ENCODE assay signal across 13 mouse cellular contexts in the genomic region with DNA sequence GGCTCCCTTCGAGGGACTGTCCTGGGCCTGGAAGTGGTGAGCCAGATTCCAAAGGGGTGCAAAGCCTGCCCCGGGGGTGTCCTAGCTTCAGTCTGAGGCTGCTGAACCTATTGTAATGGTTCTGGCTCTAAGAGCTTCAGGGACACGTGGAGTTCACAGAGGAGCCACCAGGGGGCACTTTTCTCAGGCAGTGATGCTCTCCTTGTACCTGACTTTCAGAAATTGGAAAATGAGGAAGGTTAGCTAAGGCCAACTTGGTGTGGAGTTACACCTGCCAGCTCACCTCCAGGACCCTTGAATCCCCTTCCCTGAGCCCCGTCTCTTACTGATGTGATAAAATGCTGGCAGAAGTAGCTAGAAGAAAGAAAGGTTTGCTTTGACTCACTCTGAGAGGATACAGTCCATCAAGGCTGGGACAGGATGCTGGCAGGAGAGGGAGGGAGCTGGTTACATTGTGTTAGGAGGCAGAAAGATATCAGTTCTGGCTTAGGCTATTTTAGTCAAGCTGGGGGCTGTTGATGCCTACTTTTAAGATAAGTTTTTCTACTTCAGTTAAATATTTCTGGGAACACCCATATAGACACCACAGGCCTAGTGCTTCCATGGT. TPM values are rescaled to one million over a fixed set of nuclear protein-coding genes. Genes with fewer than 3 reads are reported as not detected.
DNase-seq lines count a peak whose midpoint lies in the region; ATAC-seq and TF ChIP-seq lines count a peak whose summit lies in the region.
"Not testable (repeated sequence)": the region's sequence is repeated elsewhere in the genome, so short reads cannot be mapped to it uniquely, and the experiment has no call there.
"Had no signal": no experiment of that assay in that cellular context is flagged by ENCODE, and none has a peak within 500 bp of the region (broad histone marks: within the 10 kb centered on the region; RNA-seq: fewer than 3 reads in every experiment).

No protein-coding gene starts in this region.

- H3K79me2 ChIP-seq in MEL (ENCODE audit: control insufficient read depth, insufficient read depth, low read length, poor library complexity), result not testable (repeated sequence)

- H3K27ac ChIP-seq in MEL (ENCODE audit: control insufficient read depth, low read depth, low read length); forebrain, embryonic 12.5 days; heart, embryonic 12.5 days (ENCODE audit: poor library complexity, severe bottlenecking); intestine, embryonic 15.5 days; liver, embryonic 11.5 days (ENCODE audit: low read depth, low read length); midbrain, embryonic 11.5 days (ENCODE audit: low read depth, low read length): not testable (repeated sequence)
- 0 out of 2 replicates have a peak overlapping the region, but pooled peaks have one; percentile 8 for H3K27ac ChIP-seq in testis, adult 2 months (ENCODE audit: control insufficient read depth, insufficient read depth, low read depth, low read length)

- not testable (repeated sequence) for H3K9me3 ChIP-seq in MEL (replicated peaks; ENCODE audit: insufficient read depth, low read length); forebrain, embryonic 12.5 days; heart, embryonic 12.5 days (replicated peaks); intestine, embryonic 15.5 days; liver, embryonic 11.5 days (ENCODE audit: control insufficient read depth, low read length); midbrain, embryonic 11.5 days (ENCODE audit: control insufficient read depth, low read length)

- not testable (repeated sequence) for TF ChIP-seq RAD21 in MEL (IDR thresholded peaks at IDR 0.05; ENCODE audit: low read depth, low read length)

- H3K9ac ChIP-seq in MEL (ENCODE audit: control insufficient read depth, low read depth, low read length, poor library complexity, severe bottlenecking); forebrain, embryonic 12.5 days; heart, embryonic 12.5 days; intestine, embryonic 15.5 days; liver, embryonic 11.5 days (ENCODE audit: low read depth, low read length); midbrain, embryonic 11.5 days (ENCODE audit: low read length): not testable (repeated sequence)

- DNase-seq in MEL (ENCODE audit: low read depth, low spot score), result peak; percentile 52
- DNase-seq in brain, embryonic 14.5 days (ENCODE audit: low read depth); liver, embryonic 11.5 days (ENCODE audit: low spot score): not testable (repeated sequence)
- peak; percentile 86 for DNase-seq in midbrain, embryonic 11.5 days (ENCODE audit: low spot score, missing footprints)

- not testable (repeated sequence) for H3K4me1 ChIP-seq in MEL (ENCODE audit: control insufficient read depth in 1 of 2, insufficient read depth in 2 of 2, low read length in 2 of 2); forebrain, embryonic 12.5 days; heart, embryonic 12.5 days (replicated peaks); intestine, embryonic 15.5 days (replicated peaks); liver, embryonic 11.5 days (replicated peaks; ENCODE audit: control insufficient read depth, insufficient read depth, low read length); midbrain, embryonic 11.5 days (ENCODE audit: control insufficient read depth, insufficient read depth, low read length); testis, adult 2 months (ENCODE audit: control insufficient read depth, insufficient read depth, low read length)

- WGBS in forebrain, embryonic 12.5 days, result 54% methylated on average over 3 of the region's 4 CpGs
- WGBS in heart, embryonic 12.5 days, result 26% methylated on average over 4 of the region's 4 CpGs
- WGBS in intestine, embryonic 15.5 days, result 75% methylated on average over 3 of the region's 4 CpGs
- 41% methylated on average over 4 of the region's 4 CpGs for WGBS in liver, embryonic 11.5 days
- 67% methylated on average over 3 of the region's 4 CpGs for WGBS in midbrain, embryonic 11.5 days

- not testable (repeated sequence) for H3K4me3 ChIP-seq in MEL (ENCODE audit: control insufficient read depth in 1 of 2, insufficient read depth in 1 of 2, low read depth in 2 of 2, low read length in 2 of 2); forebrain, embryonic 12.5 days (replicated peaks); heart, embryonic 12.5 days; intestine, embryonic 15.5 days (replicated peaks); liver, embryonic 11.5 days (ENCODE audit: low read depth, low read length); midbrain, embryonic 11.5 days (ENCODE audit: low read depth, low read length); testis, adult 2 months (ENCODE audit: control insufficient read depth, low read depth, low read length)

- TF ChIP-seq POLR2A in MEL (IDR thresholded peaks at IDR 0.05; ENCODE audit: control insufficient read depth in 1 of 2, insufficient read depth in 1 of 2, low read depth in 1 of 2, low read length in 2 of 2, poor library complexity in 1 of 2); brain, embryonic 14.5 days (IDR thresholded peaks at IDR 0.05; ENCODE audit: borderline replicate concordance, extremely low read depth, insufficient read depth, insufficient read length, poor library complexity, severe bottlenecking); testis, adult 2 months (IDR thresholded peaks at IDR 0.05; ENCODE audit: control insufficient read depth, low read depth, low read length): not testable (repeated sequence)

- TF ChIP-seq EP300 in MEL (IDR thresholded peaks at IDR 0.05; ENCODE audit: low read depth in 1 of 2, low read length in 2 of 2), result not testable (repeated sequence)

- H3K27me3 ChIP-seq in MEL (ENCODE audit: control insufficient read depth in 1 of 2, insufficient read depth in 2 of 2, low read length in 2 of 2); forebrain, embryonic 12.5 days; heart, embryonic 12.5 days (replicated peaks); intestine, embryonic 15.5 days (replicated peaks); liver, embryonic 11.5 days (replicated peaks; ENCODE audit: control insufficient read depth, insufficient read depth, low read length); midbrain, embryonic 11.5 days (ENCODE audit: control insufficient read depth, insufficient read depth, low read length); testis, adult 2 months (ENCODE audit: control insufficient read depth, insufficient read depth, low read length): not testable (repeated sequence)

- TF ChIP-seq CTCF in MEL (IDR thresholded peaks at IDR 0.05 in 2 of 3, conservative IDR thresholded peaks at IDR 0.05 in 1 of 3; ENCODE audit: control insufficient read depth in 1 of 3, insufficient read depth in 1 of 3, low read depth in 2 of 3, low read length in 3 of 3, poor library complexity in 1 of 3, severe bottlenecking in 1 of 3), result peak in 2 of 3 experiments; percentile 20 to 30; a peak in 2 of 6 replicates
- TF ChIP-seq CTCF in brain, embryonic 14.5 days (IDR thresholded peaks at IDR 0.05; ENCODE audit: borderline replicate concordance, extremely low read depth, insufficient read depth, insufficient read length), result 0 out of 2 replicates have a peak, but pooled peaks have one; percentile 4
- TF ChIP-seq CTCF in testis, adult 2 months (IDR thresholded peaks at IDR 0.05; ENCODE audit: control insufficient read depth, insufficient read depth, insufficient replicate concordance, low read depth, low read length), result not testable (repeated sequence)

- not testable (repeated sequence) for H3K36me3 ChIP-seq in MEL (ENCODE audit: control insufficient read depth in 1 of 2, insufficient read depth in 2 of 2, low read length in 2 of 2); forebrain, embryonic 12.5 days (replicated peaks); intestine, embryonic 15.5 days; liver, embryonic 11.5 days (ENCODE audit: control insufficient read depth, insufficient read depth, low read length); midbrain, embryonic 11.5 days (ENCODE audit: control insufficient read depth, insufficient read depth, low read length); testis, adult 2 months (ENCODE audit: control insufficient read depth, insufficient read depth, low read length)
- peaks cover 12% of the 10 kb centered on the region for H3K36me3 ChIP-seq in heart, embryonic 12.5 days

- ATAC-seq in forebrain, embryonic 12.5 days (ENCODE audit: low FRiP score), result 0 out of 2 replicates have a peak, but pooled peaks have one; percentile 11
- 0 out of 2 replicates have a peak, but pooled peaks have one; percentile 24 for ATAC-seq in heart, embryonic 12.5 days (ENCODE audit: insufficient number of reproducible peaks, low FRiP score)
- 0 out of 2 replicates have a peak, but pooled peaks have one; percentile 30 for ATAC-seq in intestine, embryonic 15.5 days
- ATAC-seq in liver, embryonic 11.5 days (replicated peaks; ENCODE audit: low FRiP score), result 0 out of 2 replicates have a peak, but pooled peaks have one; percentile 37
- ATAC-seq in midbrain, embryonic 11.5 days (ENCODE audit: low FRiP score), result peak; percentile 19; the same call in 1 of the 2 replicates

- not testable (repeated sequence) for H3K4me2 ChIP-seq in forebrain, embryonic 12.5 days; heart, embryonic 12.5 days; intestine, embryonic 15.5 days (replicated peaks); liver, embryonic 11.5 days; midbrain, embryonic 11.5 days

RNA-seq across cellular contexts. Expression of gene D2hgdh, which starts 8.1 kb away (rescaled TPM):
- total RNA-seq in MEL (2012; rRNA removed), result 14.4 TPM in 2 replicates
- 10 to 100 TPM in 1 of 2 experiments, not detected in 1; 19.2 TPM for polyA plus RNA-seq in MEL (2012; ENCODE audit: insufficient read depth in 1 of 2, insufficient read length in 2 of 2, low read depth in 1 of 2, low replicate concordance in 2 of 2, missing spikeins in 1 of 2)
- 23.2 and 24.2 TPM in 2 replicates for polyA plus RNA-seq in brain, embryonic 14.5 days (2012; rRNA removed)
- 13.2 and 13.9 TPM in 2 replicates for polyA plus RNA-seq in forebrain, embryonic 12.5 days (2016; fragmentation: Nextera tagmentation; extraction: Ambion mirVana)
- polyA plus RNA-seq in heart, embryonic 12.5 days (2016; fragmentation: Nextera tagmentation; extraction: Ambion mirVana), result 15.5 and 16.4 TPM in 2 replicates
- 14.0 and 14.1 TPM in 2 replicates for polyA plus RNA-seq in intestine, embryonic 15.5 days (2015; fragmentation: Nextera tagmentation; extraction: Ambion mirVana)
- polyA plus RNA-seq in liver, embryonic 11.5 days (2014; fragmentation: Nextera tagmentation; extraction: Ambion mirVana), result 10.1 and 12.3 TPM in 2 replicates
- 10.2 and 12.1 TPM in 2 replicates for polyA plus RNA-seq in midbrain, embryonic 11.5 days (2014; fragmentation: Nextera tagmentation; extraction: Ambion mirVana)
- 13.4 and 13.5 TPM in 2 replicates for polyA plus RNA-seq in testis, adult 2 months (2012; rRNA removed)

RNA-seq across cellular contexts. Expression of gene Gal3st2, which starts 28.2 kb away (rescaled TPM):
- total RNA-seq in MEL (2012; rRNA removed), result not detected in 2 replicates
- not detected for polyA plus RNA-seq in MEL (2012; ENCODE audit: insufficient read depth in 1 of 2, insufficient read length in 2 of 2, low read depth in 1 of 2, low replicate concordance in 2 of 2, missing spikeins in 1 of 2)
- not detected in 2 replicates for polyA plus RNA-seq in brain, embryonic 14.5 days (2012; rRNA removed)
- not detected in 2 replicates for polyA plus RNA-seq in forebrain, embryonic 12.5 days (2016; fragmentation: Nextera tagmentation; extraction: Ambion mirVana)
- 0.08 TPM in 1 of 2 replicates, not detected in the other for polyA plus RNA-seq in heart, embryonic 12.5 days (2016; fragmentation: Nextera tagmentation; extraction: Ambion mirVana)
- polyA plus RNA-seq in intestine, embryonic 15.5 days (2015; fragmentation: Nextera tagmentation; extraction: Ambion mirVana), result 0.05 and 0.44 TPM in 2 replicates
- not detected in 2 replicates for polyA plus RNA-seq in liver, embryonic 11.5 days (2014; fragmentation: Nextera tagmentation; extraction: Ambion mirVana)
- polyA plus RNA-seq in midbrain, embryonic 11.5 days (2014; fragmentation: Nextera tagmentation; extraction: Ambion mirVana), result not detected in 2 replicates
- 0.56 and 0.71 TPM in 2 replicates for polyA plus RNA-seq in testis, adult 2 months (2012; rRNA removed)
- total RNA-seq: adrenal gland, postnatal 25 days; left cerebral cortex, postnatal 10 days had no signal
- polyA plus RNA-seq: embryonic facial prominence, embryonic 10.5 days; gonadal fat pad, adult 2 months; hindbrain, embryonic 15.5 days had no signal

RNA-seq across cellular contexts. Expression of gene Ing5, which starts 29.1 kb away (rescaled TPM):
- 23.1 and 27.6 TPM in 2 replicates for total RNA-seq in MEL (2012; rRNA removed)
- polyA plus RNA-seq in MEL (2012; ENCODE audit: insufficient read depth in 1 of 2, insufficient read length in 2 of 2, low read depth in 1 of 2, low replicate concordance in 2 of 2, missing spikeins in 1 of 2), result 10 to 100 TPM in 1 of 2 experiments, not detected in 1; 29.2 TPM
- polyA plus RNA-seq in brain, embryonic 14.5 days (2012; rRNA removed), result 9.0 and 10.2 TPM in 2 replicates
- polyA plus RNA-seq in forebrain, embryonic 12.5 days (2016; fragmentation: Nextera tagmentation; extraction: Ambion mirVana), result 19.4 and 20.9 TPM in 2 replicates
- 16.6 and 16.9 TPM in 2 replicates for polyA plus RNA-seq in heart, embryonic 12.5 days (2016; fragmentation: Nextera tagmentation; extraction: Ambion mirVana)
- 16.8 and 17.6 TPM in 2 replicates for polyA plus RNA-seq in intestine, embryonic 15.5 days (2015; fragmentation: Nextera tagmentation; extraction: Ambion mirVana)
- polyA plus RNA-seq in liver, embryonic 11.5 days (2014; fragmentation: Nextera tagmentation; extraction: Ambion mirVana), result 23.1 and 24.2 TPM in 2 replicates
- 16.4 and 17.8 TPM in 2 replicates for polyA plus RNA-seq in midbrain, embryonic 11.5 days (2014; fragmentation: Nextera tagmentation; extraction: Ambion mirVana)
- 7.9 and 9.0 TPM in 2 replicates for polyA plus RNA-seq in testis, adult 2 months (2012; rRNA removed)

RNA-seq across cellular contexts. Expression of gene Dtymk, which starts 31.1 kb away (rescaled TPM):
- total RNA-seq in MEL (2012; rRNA removed), result 402 and 454 TPM in 2 replicates
- 100 to 1,000 TPM; 193 to 391 TPM for polyA plus RNA-seq in MEL (2012; ENCODE audit: insufficient read depth in 1 of 2, insufficient read length in 2 of 2, low read depth in 1 of 2, low replicate concordance in 2 of 2, missing spikeins in 1 of 2)
- polyA plus RNA-seq in brain, embryonic 14.5 days (2012; rRNA removed), result 145 and 243 TPM in 2 replicates
- polyA plus RNA-seq in forebrain, embryonic 12.5 days (2016; fragmentation: Nextera tagmentation; extraction: Ambion mirVana), result 241 and 246 TPM in 2 replicates
- polyA plus RNA-seq in heart, embryonic 12.5 days (2016; fragmentation: Nextera tagmentation; extraction: Ambion mirVana), result 183 and 191 TPM in 2 replicates
- polyA plus RNA-seq in intestine, embryonic 15.5 days (2015; fragmentation: Nextera tagmentation; extraction: Ambion mirVana), result 218 and 226 TPM in 2 replicates
- 297 and 324 TPM in 2 replicates for polyA plus RNA-seq in liver, embryonic 11.5 days (2014; fragmentation: Nextera tagmentation; extraction: Ambion mirVana)
- 229 and 230 TPM in 2 replicates for polyA plus RNA-seq in midbrain, embryonic 11.5 days (2014; fragmentation: Nextera tagmentation; extraction: Ambion mirVana)
- 80.9 and 81.9 TPM in 2 replicates for polyA plus RNA-seq in testis, adult 2 months (2012; rRNA removed)
